Mouse (Mus musculus): ENCODE results near the gene Mtfmt.

- no peak for TF ChIP-seq CTCF (IDR thresholded peaks at IDR 0.05; ENCODE audit: control insufficient read depth, insufficient read depth, low read length)
- no peak for TF ChIP-seq POLR2A (IDR thresholded peaks at IDR 0.05; ENCODE audit: borderline replicate concordance, control insufficient read depth, low read depth, low read length)
These were observed 37.2 kb downstream of the Mtfmt start for GRCm38 (mm10) chr9:65472769-65473168.

All from bone marrow, adult 2 months (tissue).